Mouse (Mus musculus): ENCODE results near the gene Fgd4. TPM values are rescaled to one million over a fixed set of nuclear protein-coding genes. Genes with fewer than 3 reads are reported as not detected.

The Fgd4 gene
- total RNA-seq (2021): 10 to 100 TPM; 58.7 to 59.5 TPM
- long read RNA-seq, experiment 1, full-length matches to known transcripts: 1 of 2 reads
- long read RNA-seq, experiment 1, partial matches to known transcripts: 0 of 2 reads
- long read RNA-seq, experiment 1, other reads (novel, unspliced or antisense): 1 of 2 reads
- long read RNA-seq, experiment 2, full-length matches to known transcripts: 1 of 5 reads
- long read RNA-seq, experiment 2, partial matches to known transcripts: 1 of 5 reads
- long read RNA-seq, experiment 2, other reads (novel, unspliced or antisense): 3 of 5 reads

- DNase-seq (ENCODE audit: low spot score in 2 of 2): no peak
Measured at GRCm38 (mm10) chr16:16600461-16600860, at the start of gene Fgd4. Gene Fgd4, minus strand, starts transcription at chr16:16600549.

- no peak for DNase-seq (ENCODE audit: low spot score in 2 of 2)
Measured at GRCm38 (mm10) chr16:16645148-16645547, 44.8 kb upstream of the Fgd4 start.

GRCm38 (mm10) chr16:16633730-16634129 lies 33.4 kb upstream of the Fgd4 start:
- no peak for DNase-seq (ENCODE audit: low spot score in 2 of 2)

GRCm38 (mm10) chr16:16599586-16600401 lies 555 bp downstream of the Fgd4 start:
- DNase-seq (ENCODE audit: low spot score in 2 of 2): peak in 1 of 2 experiments; percentile 12

- no peak for DNase-seq (ENCODE audit: low spot score in 2 of 2)
Measured at GRCm38 (mm10) chr16:16596582-16596981, 3.8 kb downstream of the Fgd4 start.

GRCm38 (mm10) chr16:16592622-16593021 lies 7.7 kb downstream of the Fgd4 start:
- DNase-seq (ENCODE audit: low spot score in 2 of 2): no peak

GRCm38 (mm10) chr16:16584409-16585032 lies 15.8 kb downstream of the Fgd4 start:
- peak; percentile 36 to 58 for DNase-seq (ENCODE audit: low spot score in 2 of 2)

GRCm38 (mm10) chr16:16576556-16576955 lies 23.8 kb downstream of the Fgd4 start:
- DNase-seq (ENCODE audit: low spot score in 2 of 2): no peak

GRCm38 (mm10) chr16:16574508-16574907 lies 25.8 kb downstream of the Fgd4 start:
- no peak for DNase-seq (ENCODE audit: low spot score in 2 of 2)

- DNase-seq (ENCODE audit: low spot score in 2 of 2): no peak
Measured at GRCm38 (mm10) chr16:16573167-16573566, 27.2 kb downstream of the Fgd4 start.

GRCm38 (mm10) chr16:16571356-16571755 lies 29.0 kb downstream of the Fgd4 start:
- no peak for DNase-seq (ENCODE audit: low spot score in 2 of 2)

- DNase-seq (ENCODE audit: low spot score in 2 of 2): no peak
Measured at GRCm38 (mm10) chr16:16566786-16567185, 33.6 kb downstream of the Fgd4 start.

- no peak for DNase-seq (ENCODE audit: low spot score in 2 of 2)
Measured at GRCm38 (mm10) chr16:16566215-16566614, 34.1 kb downstream of the Fgd4 start.

- DNase-seq (ENCODE audit: low spot score in 2 of 2): no peak
Measured at GRCm38 (mm10) chr16:16565786-16566185, 34.6 kb downstream of the Fgd4 start.

- DNase-seq (ENCODE audit: low spot score in 2 of 2): no peak
Measured at GRCm38 (mm10) chr16:16560718-16561117, 39.6 kb downstream of the Fgd4 start.

- peak; percentile 76 to 94 for DNase-seq (ENCODE audit: low spot score in 2 of 2)
Measured at GRCm38 (mm10) chr16:16559878-16560531, 40.3 kb downstream of the Fgd4 start.

- DNase-seq (ENCODE audit: low spot score in 2 of 2): peak; percentile 16 to 41
Measured at GRCm38 (mm10) chr16:16559016-16559877, 41.1 kb downstream of the Fgd4 start.

- no peak for DNase-seq (ENCODE audit: low spot score in 2 of 2)
Measured at GRCm38 (mm10) chr16:16557738-16558137, 42.6 kb downstream of the Fgd4 start.

- DNase-seq (ENCODE audit: low spot score in 2 of 2): no peak
Measured at GRCm38 (mm10) chr16:16554098-16554497, 46.3 kb downstream of the Fgd4 start.

- no peak for DNase-seq (ENCODE audit: low spot score in 2 of 2)
Measured at GRCm38 (mm10) chr16:16552197-16552596, 48.2 kb downstream of the Fgd4 start.
